Mouse (Mus musculus): ENCODE data around the gene Gm10306. TPM values are rescaled to one million over a fixed set of nuclear protein-coding genes. Genes with fewer than 3 reads are reported as not detected.

Gene Gm10306
- polyA plus RNA-seq (2015; fragmentation: Nextera tagmentation; extraction: Ambion mirVana): not detected in 2 replicates

DNA sequence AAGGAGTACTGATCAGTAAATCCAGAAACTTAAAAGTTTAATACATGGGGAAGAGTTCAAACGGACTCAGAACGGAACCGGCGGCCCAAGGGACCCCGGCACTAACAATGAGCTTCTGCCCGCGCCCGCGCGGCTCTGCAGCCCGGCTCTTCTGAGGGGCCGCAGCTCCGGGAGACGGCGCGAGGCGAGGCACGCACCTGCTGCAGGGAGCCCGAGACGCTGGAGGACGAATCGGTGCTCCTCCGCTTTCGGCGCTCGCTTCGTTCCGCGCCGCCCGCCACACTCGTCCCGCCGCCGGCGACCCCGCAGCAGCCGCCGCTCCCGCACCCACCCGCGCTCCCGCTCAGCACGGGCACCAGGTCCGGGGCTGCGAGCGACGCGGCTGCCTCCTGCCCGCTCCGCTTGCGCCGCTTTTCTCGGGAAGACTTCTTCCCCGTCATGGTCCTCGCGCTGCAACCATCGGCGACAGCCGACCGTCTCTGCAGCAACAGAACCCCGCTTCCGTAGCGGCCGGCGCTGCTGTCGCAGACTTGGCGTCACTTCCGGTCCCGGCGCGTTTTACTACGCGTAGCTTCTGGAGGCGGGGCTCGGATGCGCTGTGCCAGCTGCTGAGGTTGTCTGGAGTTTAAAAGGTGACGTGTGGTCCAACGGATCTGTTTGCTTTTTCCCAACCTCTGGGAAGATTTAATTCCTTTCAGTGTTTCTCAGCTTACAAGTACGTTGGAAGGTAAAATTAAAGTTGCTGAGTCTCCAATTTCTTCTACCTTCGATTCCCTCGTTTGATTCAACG, at the start of gene Gm10306, which contains the start of gene Caap1:
Gm10306 (plus strand) TSS at position 282 of the 790 bp plus-strand sequence.
Caap1 (minus strand) TSS at position 532 of the 790 bp plus-strand sequence.
- no peaks in the 10 kb centered on the region for H3K27me3 ChIP-seq (replicated peaks; ENCODE audit: control insufficient read depth, insufficient read depth, low read length)
- WGBS: 2% methylated on average over 63 of the region's 83 CpGs
- H3K27ac ChIP-seq (ENCODE audit: low read depth, low read length): peak within 1 kb of the TSS; percentile 82
- peak within 1 kb of the TSS; percentile 100 for H3K4me3 ChIP-seq (ENCODE audit: low read depth, low read length)
- H3K36me3 ChIP-seq (ENCODE audit: control insufficient read depth, insufficient read depth): no peaks in the 10 kb centered on the region
- H3K4me2 ChIP-seq (replicated peaks; ENCODE audit: low read depth): peak within 1 kb of the TSS; percentile 71
- H3K9me3 ChIP-seq (ENCODE audit: control insufficient read depth): no peaks in the 10 kb centered on the region
- H3K4me1 ChIP-seq (replicated peaks; ENCODE audit: control insufficient read depth, insufficient read depth, low read length): no peaks in the 10 kb centered on the region; the same call in 1 of the 2 replicates
- peak; percentile 99 for ATAC-seq
- H3K9ac ChIP-seq (ENCODE audit: low read depth, low read length): peak within 1 kb of the TSS; percentile 89
- TF ChIP-seq CTCF (IDR thresholded peaks at IDR 0.05; ENCODE audit: low read depth): no peak

DNA sequence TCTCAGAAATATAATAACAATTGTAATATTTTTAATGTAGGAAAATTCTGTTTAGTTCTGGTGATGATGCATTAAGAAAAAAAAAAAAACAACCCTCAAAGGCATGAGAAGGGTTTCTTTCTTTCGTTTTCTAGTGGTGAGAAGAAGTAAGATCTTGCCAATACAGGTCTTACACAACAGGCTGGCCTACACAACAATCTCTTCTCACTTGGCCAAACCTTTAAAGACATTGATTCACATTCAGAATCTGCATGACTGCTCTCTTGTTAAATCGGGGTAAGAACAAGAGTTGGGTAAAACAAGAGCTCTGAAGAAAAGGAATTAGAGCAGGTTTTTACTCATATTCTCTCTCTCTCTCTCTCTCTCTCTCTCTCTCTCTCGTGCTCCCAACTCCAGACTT, 41.0 kb upstream of the Gm10306 start:
- H3K27me3 ChIP-seq (replicated peaks; ENCODE audit: control insufficient read depth, insufficient read depth, low read length): no peaks in the 10 kb centered on the region
- H3K27ac ChIP-seq (ENCODE audit: low read depth, low read length): no peak overlapping the region
- no peak for ATAC-seq
- no peaks in the 10 kb centered on the region for H3K9me3 ChIP-seq (ENCODE audit: control insufficient read depth)
- TF ChIP-seq CTCF (IDR thresholded peaks at IDR 0.05; ENCODE audit: low read depth): no peak
- H3K9ac ChIP-seq (ENCODE audit: low read depth, low read length): no peak overlapping the region
- WGBS: 77% methylated on average over 3 of the region's 3 CpGs
- peaks cover 6% of the 10 kb centered on the region for H3K36me3 ChIP-seq (ENCODE audit: control insufficient read depth, insufficient read depth)
- H3K4me3 ChIP-seq (ENCODE audit: low read depth, low read length): no peak overlapping the region
- H3K4me1 ChIP-seq (replicated peaks; ENCODE audit: control insufficient read depth, insufficient read depth, low read length): no peaks in the 10 kb centered on the region
- no peak overlapping the region for H3K4me2 ChIP-seq (replicated peaks; ENCODE audit: low read depth)

GRCm38 (mm10) chr4:94517631-94518030, 38.7 kb upstream of the Gm10306 start:
- H3K4me2 ChIP-seq (replicated peaks; ENCODE audit: low read depth): no peak overlapping the region
- no peak overlapping the region for H3K9ac ChIP-seq (ENCODE audit: low read depth, low read length)
- TF ChIP-seq CTCF (IDR thresholded peaks at IDR 0.05; ENCODE audit: low read depth): peak; percentile 80
- no peaks in the 10 kb centered on the region for H3K9me3 ChIP-seq (ENCODE audit: control insufficient read depth)
- no peak for ATAC-seq
- no peak overlapping the region for H3K4me3 ChIP-seq (ENCODE audit: low read depth, low read length)
- H3K27me3 ChIP-seq (replicated peaks; ENCODE audit: control insufficient read depth, insufficient read depth, low read length): no peaks in the 10 kb centered on the region
- H3K36me3 ChIP-seq (ENCODE audit: control insufficient read depth, insufficient read depth): no peaks in the 10 kb centered on the region; the same call in 1 of the 2 replicates
- H3K27ac ChIP-seq (ENCODE audit: low read depth, low read length): no peak overlapping the region
- H3K4me1 ChIP-seq (replicated peaks; ENCODE audit: control insufficient read depth, insufficient read depth, low read length): no peaks in the 10 kb centered on the region
- 74% methylated on average over 4 of the region's 4 CpGs for WGBS

DNA sequence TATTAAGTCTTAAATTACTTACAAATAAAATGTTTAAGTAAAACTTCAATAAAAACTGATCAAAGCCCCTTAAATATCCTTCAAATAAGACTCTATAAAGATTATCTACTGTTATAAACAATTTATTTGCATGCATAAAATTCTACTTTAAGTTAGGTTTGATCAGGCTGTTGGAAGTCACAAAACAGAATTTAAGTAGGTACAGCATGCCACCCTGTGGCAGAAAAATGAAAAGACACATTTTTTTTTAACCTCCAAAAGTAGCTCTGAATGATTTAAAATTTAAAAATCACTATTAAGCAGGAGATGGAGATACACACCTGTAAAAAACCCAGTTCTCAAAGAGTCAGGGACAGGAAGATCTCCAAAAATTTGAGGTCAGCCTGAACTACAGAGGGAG, 33.0 kb upstream of the Gm10306 start:
- Histone ChIP-seq H3K27me3 (replicated peaks; ENCODE audit: control insufficient read depth, insufficient read depth, low read length) (no peaks in the 10 kb centered on the region), H3K9me3 (ENCODE audit: control insufficient read depth) (no peaks in the 10 kb centered on the region), H3K36me3 (ENCODE audit: control insufficient read depth, insufficient read depth) (no peaks in the 10 kb centered on the region; the same call in 1 of the 2 replicates), H3K4me3 (ENCODE audit: low read depth, low read length) (no peak overlapping the region), H3K27ac (ENCODE audit: low read depth, low read length) (no peak overlapping the region), H3K4me1 (replicated peaks; ENCODE audit: control insufficient read depth, insufficient read depth, low read length) (no peaks in the 10 kb centered on the region), H3K4me2 (replicated peaks; ENCODE audit: low read depth) (no peak overlapping the region), H3K9ac (ENCODE audit: low read depth, low read length) (no peak overlapping the region)
- peak; percentile 54 for TF ChIP-seq CTCF (IDR thresholded peaks at IDR 0.05; ENCODE audit: low read depth)
- no peak for ATAC-seq

GRCm38 (mm10) chr4:94529448-94529847, 26.9 kb upstream of the Gm10306 start:
- no peak overlapping the region for H3K4me2 ChIP-seq (replicated peaks; ENCODE audit: low read depth)
- no peaks in the 10 kb centered on the region for H3K27me3 ChIP-seq (replicated peaks; ENCODE audit: control insufficient read depth, insufficient read depth, low read length)
- no peaks in the 10 kb centered on the region for H3K4me1 ChIP-seq (replicated peaks; ENCODE audit: control insufficient read depth, insufficient read depth, low read length)
- 92% methylated on average over 1 of the region's 1 CpGs for WGBS
- no peak for ATAC-seq
- H3K9me3 ChIP-seq (ENCODE audit: control insufficient read depth): no peaks in the 10 kb centered on the region
- TF ChIP-seq CTCF (IDR thresholded peaks at IDR 0.05; ENCODE audit: low read depth): no peak
- no peaks in the 10 kb centered on the region for H3K36me3 ChIP-seq (ENCODE audit: control insufficient read depth, insufficient read depth)
- H3K4me3 ChIP-seq (ENCODE audit: low read depth, low read length): no peak overlapping the region
- H3K9ac ChIP-seq (ENCODE audit: low read depth, low read length): no peak overlapping the region
- no peak overlapping the region for H3K27ac ChIP-seq (ENCODE audit: low read depth, low read length)

GRCm38 (mm10) chr4:94533205-94533604, 23.1 kb upstream of the Gm10306 start:
- no peak overlapping the region for H3K9ac ChIP-seq (ENCODE audit: low read depth, low read length)
- no peaks in the 10 kb centered on the region for H3K27me3 ChIP-seq (replicated peaks; ENCODE audit: control insufficient read depth, insufficient read depth, low read length)
- no peak for TF ChIP-seq CTCF (IDR thresholded peaks at IDR 0.05; ENCODE audit: low read depth)
- no peak for ATAC-seq
- no peaks in the 10 kb centered on the region for H3K9me3 ChIP-seq (ENCODE audit: control insufficient read depth)
- no peak overlapping the region for H3K27ac ChIP-seq (ENCODE audit: low read depth, low read length)
- H3K4me3 ChIP-seq (ENCODE audit: low read depth, low read length): no peak overlapping the region
- H3K36me3 ChIP-seq (ENCODE audit: control insufficient read depth, insufficient read depth): no peaks in the 10 kb centered on the region
- H3K4me1 ChIP-seq (replicated peaks; ENCODE audit: control insufficient read depth, insufficient read depth, low read length): no peaks in the 10 kb centered on the region
- no peak overlapping the region for H3K4me2 ChIP-seq (replicated peaks; ENCODE audit: low read depth)
